Mouse (Mus musculus): ENCODE measurements around the gene Thy1. TPM values are rescaled to one million over a fixed set of nuclear protein-coding genes. Genes with fewer than 3 reads are reported as not detected.

The Thy1 gene
- polyA plus RNA-seq, 1 experiment, result not detected

- no peak overlapping the region for H3ac ChIP-seq (ENCODE audit: control insufficient read depth, insufficient read length)
- H3K27me3 ChIP-seq (ENCODE audit: control insufficient read depth, insufficient read depth, insufficient read length), result no peaks in the 10 kb centered on the region
- H3K79me2 ChIP-seq (ENCODE audit: control insufficient read depth, insufficient read depth), result no peaks in the 10 kb centered on the region
- H3K36me3 ChIP-seq (ENCODE audit: control insufficient read depth, insufficient read depth), result no peaks in the 10 kb centered on the region
- H3K4me2 ChIP-seq (ENCODE audit: low read depth), result no peak overlapping the region
- TF ChIP-seq POLR2AphosphoS2 (IDR thresholded peaks at IDR 0.05; ENCODE audit: insufficient read length, low read depth) (no peak), TCF12 (IDR thresholded peaks at IDR 0.05; ENCODE audit: insufficient read depth, poor library complexity, severe bottlenecking) (no peak), CEBPB (IDR thresholded peaks at IDR 0.05; ENCODE audit: insufficient read depth, poor library complexity, severe bottlenecking) (no peak), USF1 (IDR thresholded peaks at IDR 0.05; ENCODE audit: low read depth) (no peak), MYOG (IDR thresholded peaks at IDR 0.05; ENCODE audit: control insufficient read depth in 1 of 3, insufficient read depth in 1 of 3, insufficient read length in 2 of 3, low read depth in 2 of 3) (no peak), MAX (IDR thresholded peaks at IDR 0.05; ENCODE audit: low read depth) (no peak), E2F4 (IDR thresholded peaks at IDR 0.05; ENCODE audit: insufficient read depth) (no peak), SRF (IDR thresholded peaks at IDR 0.05; ENCODE audit: control insufficient read depth, insufficient read length, low read depth) (no peak), MYOD1 (IDR thresholded peaks at IDR 0.05; ENCODE audit: control insufficient read depth in 1 of 3, insufficient read length in 2 of 3, low read depth in 2 of 3) (no peak), REST (IDR thresholded peaks at IDR 0.05; ENCODE audit: insufficient read depth, insufficient read length) (no peak), TCF3 (IDR thresholded peaks at IDR 0.05; ENCODE audit: insufficient read length, low read depth) (no peak), POLR2A (IDR thresholded peaks at IDR 0.05; ENCODE audit: insufficient read length, low read depth) (no peak)
- no peak overlapping the region for H3K4me3 ChIP-seq
Measured at GRCm38 (mm10) chr9:44031079-44031478, 12.1 kb upstream of the Thy1 start.

- H3K79me2 ChIP-seq (ENCODE audit: control insufficient read depth, insufficient read depth), result no peaks in the 10 kb centered on the region
- no peak overlapping the region for H3K4me3 ChIP-seq
- no peak overlapping the region for H3ac ChIP-seq (ENCODE audit: control insufficient read depth, insufficient read length)
- H3K4me2 ChIP-seq (ENCODE audit: low read depth), result no peak overlapping the region
- no peaks in the 10 kb centered on the region for H3K36me3 ChIP-seq (ENCODE audit: control insufficient read depth, insufficient read depth)
- no peak for TF ChIP-seq POLR2A (IDR thresholded peaks at IDR 0.05; ENCODE audit: insufficient read length, low read depth)
- TF ChIP-seq E2F4 (IDR thresholded peaks at IDR 0.05; ENCODE audit: insufficient read depth), result no peak
- no peak for TF ChIP-seq TCF3 (IDR thresholded peaks at IDR 0.05; ENCODE audit: insufficient read length, low read depth)
- no peak for TF ChIP-seq MAX (IDR thresholded peaks at IDR 0.05; ENCODE audit: low read depth)
- no peak for TF ChIP-seq MYOG (IDR thresholded peaks at IDR 0.05; ENCODE audit: control insufficient read depth in 1 of 3, insufficient read depth in 1 of 3, insufficient read length in 2 of 3, low read depth in 2 of 3)
- no peak for TF ChIP-seq POLR2AphosphoS2 (IDR thresholded peaks at IDR 0.05; ENCODE audit: insufficient read length, low read depth)
- TF ChIP-seq USF1 (IDR thresholded peaks at IDR 0.05; ENCODE audit: low read depth), result no peak
- TF ChIP-seq MYOD1 (IDR thresholded peaks at IDR 0.05; ENCODE audit: control insufficient read depth in 1 of 3, insufficient read length in 2 of 3, low read depth in 2 of 3), result no peak
- no peaks in the 10 kb centered on the region for H3K27me3 ChIP-seq (ENCODE audit: control insufficient read depth, insufficient read depth, insufficient read length)
Measured at GRCm38 (mm10) chr9:44031946-44032345, 11.2 kb upstream of the Thy1 start.

DNA sequence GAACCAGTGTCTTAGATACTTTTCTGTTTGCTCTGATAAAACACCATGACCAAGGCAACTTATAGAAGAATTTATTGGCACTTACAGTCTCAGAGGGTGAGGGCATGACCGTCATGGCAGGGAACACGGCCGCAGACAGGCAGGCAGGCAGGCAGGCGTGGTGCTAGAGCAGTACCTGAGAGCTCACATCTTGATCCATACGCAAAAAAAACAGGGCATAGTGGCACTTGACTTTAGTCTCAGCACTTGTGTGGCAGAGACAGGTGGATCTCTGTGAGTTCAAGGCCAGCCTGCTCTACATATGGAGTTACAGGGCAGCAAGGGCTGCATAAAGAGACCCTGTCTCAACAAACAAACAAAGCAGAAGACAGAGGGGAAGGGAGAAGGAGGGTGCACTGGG lies 9.9 kb upstream of the Thy1 start:
- TF ChIP-seq TCF3 (IDR thresholded peaks at IDR 0.05; ENCODE audit: insufficient read length, low read depth), result no peak
- TF ChIP-seq MAX (IDR thresholded peaks at IDR 0.05; ENCODE audit: low read depth), result no peak
- no peak for TF ChIP-seq MYOG (IDR thresholded peaks at IDR 0.05; ENCODE audit: control insufficient read depth in 1 of 3, insufficient read depth in 1 of 3, insufficient read length in 2 of 3, low read depth in 2 of 3)
- no peak for TF ChIP-seq E2F4 (IDR thresholded peaks at IDR 0.05; ENCODE audit: insufficient read depth)
- H3K36me3 ChIP-seq (ENCODE audit: control insufficient read depth, insufficient read depth), result no peaks in the 10 kb centered on the region
- H3K27me3 ChIP-seq (ENCODE audit: control insufficient read depth, insufficient read depth, insufficient read length), result no peaks in the 10 kb centered on the region
- H3K4me3 ChIP-seq, result no peak overlapping the region
- no peak overlapping the region for H3ac ChIP-seq (ENCODE audit: control insufficient read depth, insufficient read length)
- no peak overlapping the region for H3K4me2 ChIP-seq (ENCODE audit: low read depth)
- H3K79me2 ChIP-seq (ENCODE audit: control insufficient read depth, insufficient read depth), result no peaks in the 10 kb centered on the region

- Histone ChIP-seq H3K4me3 (no peak overlapping the region), H3K79me2 (ENCODE audit: control insufficient read depth, insufficient read depth) (no peaks in the 10 kb centered on the region), H3K36me3 (ENCODE audit: control insufficient read depth, insufficient read depth) (no peaks in the 10 kb centered on the region), H3ac (ENCODE audit: control insufficient read depth, insufficient read length) (no peak overlapping the region), H3K27me3 (ENCODE audit: control insufficient read depth, insufficient read depth, insufficient read length) (no peaks in the 10 kb centered on the region), H3K4me2 (ENCODE audit: low read depth) (no peak overlapping the region)
- no peak for TF ChIP-seq POLR2A (IDR thresholded peaks at IDR 0.05; ENCODE audit: insufficient read length, low read depth)
- no peak for TF ChIP-seq TCF12 (IDR thresholded peaks at IDR 0.05; ENCODE audit: insufficient read depth, poor library complexity, severe bottlenecking)
- TF ChIP-seq TCF3 (IDR thresholded peaks at IDR 0.05; ENCODE audit: insufficient read length, low read depth), result no peak
- no peak for TF ChIP-seq POLR2AphosphoS2 (IDR thresholded peaks at IDR 0.05; ENCODE audit: insufficient read length, low read depth)
- no peak for TF ChIP-seq MYOD1 (IDR thresholded peaks at IDR 0.05; ENCODE audit: control insufficient read depth in 1 of 3, insufficient read length in 2 of 3, low read depth in 2 of 3)
- no peak for TF ChIP-seq E2F4 (IDR thresholded peaks at IDR 0.05; ENCODE audit: insufficient read depth)
- no peak for TF ChIP-seq REST (IDR thresholded peaks at IDR 0.05; ENCODE audit: insufficient read depth, insufficient read length)
- TF ChIP-seq SRF (IDR thresholded peaks at IDR 0.05; ENCODE audit: control insufficient read depth, insufficient read length, low read depth), result no peak
- TF ChIP-seq CEBPB (IDR thresholded peaks at IDR 0.05; ENCODE audit: insufficient read depth, poor library complexity, severe bottlenecking), result no peak
- TF ChIP-seq MYOG (IDR thresholded peaks at IDR 0.05; ENCODE audit: control insufficient read depth in 1 of 3, insufficient read depth in 1 of 3, insufficient read length in 2 of 3, low read depth in 2 of 3), result no peak
- TF ChIP-seq USF1 (IDR thresholded peaks at IDR 0.05; ENCODE audit: low read depth), result no peak
- no peak for TF ChIP-seq MAX (IDR thresholded peaks at IDR 0.05; ENCODE audit: low read depth)
Measured at GRCm38 (mm10) chr9:44033957-44034727, 9.0 kb upstream of the Thy1 start.

GRCm38 (mm10) chr9:44037106-44037505 lies 6.1 kb upstream of the Thy1 start:
- Histone ChIP-seq H3K4me2 (ENCODE audit: low read depth) (no peak overlapping the region), H3K4me3 (no peak overlapping the region), H3ac (ENCODE audit: control insufficient read depth, insufficient read length) (no peak overlapping the region), H3K27me3 (ENCODE audit: control insufficient read depth, insufficient read depth, insufficient read length) (no peaks in the 10 kb centered on the region), H3K79me2 (ENCODE audit: control insufficient read depth, insufficient read depth) (no peaks in the 10 kb centered on the region), H3K36me3 (ENCODE audit: control insufficient read depth, insufficient read depth) (no peaks in the 10 kb centered on the region)
- TF ChIP-seq TCF3 (IDR thresholded peaks at IDR 0.05; ENCODE audit: insufficient read length, low read depth) (no peak), MYOD1 (IDR thresholded peaks at IDR 0.05; ENCODE audit: control insufficient read depth in 1 of 3, insufficient read length in 2 of 3, low read depth in 2 of 3) (no peak), CEBPB (IDR thresholded peaks at IDR 0.05; ENCODE audit: insufficient read depth, poor library complexity, severe bottlenecking) (no peak), E2F4 (IDR thresholded peaks at IDR 0.05; ENCODE audit: insufficient read depth) (no peak), USF1 (IDR thresholded peaks at IDR 0.05; ENCODE audit: low read depth) (no peak), MYOG (IDR thresholded peaks at IDR 0.05; ENCODE audit: control insufficient read depth in 1 of 3, insufficient read depth in 1 of 3, insufficient read length in 2 of 3, low read depth in 2 of 3) (no peak), TCF12 (IDR thresholded peaks at IDR 0.05; ENCODE audit: insufficient read depth, poor library complexity, severe bottlenecking) (no peak), POLR2A (IDR thresholded peaks at IDR 0.05; ENCODE audit: insufficient read length, low read depth) (no peak), REST (IDR thresholded peaks at IDR 0.05; ENCODE audit: insufficient read depth, insufficient read length) (no peak), MAX (IDR thresholded peaks at IDR 0.05; ENCODE audit: low read depth) (no peak), POLR2AphosphoS2 (IDR thresholded peaks at IDR 0.05; ENCODE audit: insufficient read length, low read depth) (no peak), SRF (IDR thresholded peaks at IDR 0.05; ENCODE audit: control insufficient read depth, insufficient read length, low read depth) (no peak)
